Mouse (Mus musculus) testis, adult 2 months (tissue): ENCODE data around the gene Lce3f.

Experiments used
- CTCF ChIP-seq: fragments of 200-500 bp; IDR thresholded peaks from 2 replicates; pipeline ENCODE4 v1.5.1; 2012; ENCODE audit warnings: low read depth, mild to moderate bottlenecking, inconsistent platforms, low read length, moderate library complexity; ENCODE audit not compliant: control insufficient read depth, insufficient read depth, insufficient replicate concordance
- POLR2A ChIP-seq: fragments of 200-500 bp; IDR thresholded peaks from 2 replicates; pipeline ENCODE4 v1.6.1; 2012; ENCODE audit warnings: low read depth, mild to moderate bottlenecking, inconsistent platforms, low read length, moderate library complexity; ENCODE audit not compliant: control insufficient read depth

- TF ChIP-seq CTCF, result peak; percentile 88
- no peak for TF ChIP-seq POLR2A
Observed at GRCm38 (mm10) chr3:92998691-92999090, 6.7 kb downstream of the Lce3f start.
